Mouse (Mus musculus): ENCODE data around the gene Pbp2.

Gene Pbp2

GRCm38 (mm10) chr6:135310305-135310704, at the start of gene Pbp2:
Gene Pbp2 (minus strand): TSS chr6:135310405.
- no peak for DNase-seq (ENCODE audit: low spot score in 2 of 2)

- DNase-seq (ENCODE audit: low spot score in 2 of 2), result no peak
Observed at GRCm38 (mm10) chr6:135354953-135355352, 44.7 kb upstream of the Pbp2 start.

- no peak for DNase-seq (ENCODE audit: low spot score in 2 of 2)
Observed at GRCm38 (mm10) chr6:135352537-135352936, 42.3 kb upstream of the Pbp2 start.

GRCm38 (mm10) chr6:135351638-135352302, 41.6 kb upstream of the Pbp2 start:
- DNase-seq (ENCODE audit: low spot score in 2 of 2), result no peak

GRCm38 (mm10) chr6:135341076-135341378, 30.8 kb upstream of the Pbp2 start:
- no peak for DNase-seq (ENCODE audit: low spot score in 2 of 2)

GRCm38 (mm10) chr6:135340355-135341075, 30.3 kb upstream of the Pbp2 start:
- DNase-seq (ENCODE audit: low spot score in 2 of 2), result no peak

- DNase-seq (ENCODE audit: low spot score in 2 of 2), result no peak
Observed at GRCm38 (mm10) chr6:135336376-135336775, 26.2 kb upstream of the Pbp2 start.

- no peak for DNase-seq (ENCODE audit: low spot score in 2 of 2)
Observed at GRCm38 (mm10) chr6:135333994-135334651, 23.9 kb upstream of the Pbp2 start.

GRCm38 (mm10) chr6:135332737-135333281, 22.6 kb upstream of the Pbp2 start:
- no peak for DNase-seq (ENCODE audit: low spot score in 2 of 2)

GRCm38 (mm10) chr6:135331916-135332315, 21.7 kb upstream of the Pbp2 start:
- no peak for DNase-seq (ENCODE audit: low spot score in 2 of 2)

GRCm38 (mm10) chr6:135326847-135327246, 16.6 kb upstream of the Pbp2 start:
- no peak for DNase-seq (ENCODE audit: low spot score in 2 of 2)

GRCm38 (mm10) chr6:135324686-135325300, 14.6 kb upstream of the Pbp2 start:
- DNase-seq (ENCODE audit: low spot score in 2 of 2), result no peak

GRCm38 (mm10) chr6:135324111-135324510, 13.9 kb upstream of the Pbp2 start:
- no peak for DNase-seq (ENCODE audit: low spot score in 2 of 2)

GRCm38 (mm10) chr6:135323311-135323982, 13.2 kb upstream of the Pbp2 start:
- DNase-seq (ENCODE audit: low spot score in 2 of 2), result peak; percentile 15 to 43

GRCm38 (mm10) chr6:135322749-135323148, 12.5 kb upstream of the Pbp2 start:
- no peak for DNase-seq (ENCODE audit: low spot score in 2 of 2)

- DNase-seq (ENCODE audit: low spot score in 2 of 2), result no peak
Observed at GRCm38 (mm10) chr6:135319431-135319933, 9.3 kb upstream of the Pbp2 start.

- DNase-seq (ENCODE audit: low spot score in 2 of 2), result no peak
Observed at GRCm38 (mm10) chr6:135316141-135316540, 5.9 kb upstream of the Pbp2 start.

- no peak for DNase-seq (ENCODE audit: low spot score in 2 of 2)
Observed at GRCm38 (mm10) chr6:135313981-135314380, 3.8 kb upstream of the Pbp2 start.

GRCm38 (mm10) chr6:135312038-135312437, 1.8 kb upstream of the Pbp2 start:
- DNase-seq (ENCODE audit: low spot score in 2 of 2), result no peak

GRCm38 (mm10) chr6:135304576-135305260, 5.5 kb downstream of the Pbp2 start:
- DNase-seq (ENCODE audit: low spot score in 2 of 2), result no peak

All from spleen, postnatal 10 days (tissue).